Mouse (Mus musculus): Measurements from ENCODE around the gene Hddc3. TPM values are rescaled to one million over a fixed set of nuclear protein-coding genes. Genes with fewer than 3 reads are reported as not detected.
A peak's percentile ranks its signal among the peaks of the same experiment; 100 is the strongest.
"Not testable (repeated sequence)": the region's sequence is repeated elsewhere in the genome, so short reads cannot be mapped to it uniquely, and the experiment has no call there.

Gene Hddc3
- polyA plus RNA-seq, 1 experiment from 2014 or later, result 26.4 TPM

GRCm38 (mm10) chr7:80387033-80387632, 44.2 kb downstream of the Hddc3 start:
- peak; percentile 35 for ATAC-seq
- H3K36me3 ChIP-seq, result peaks cover 25% of the 10 kb centered on the region
- peaks cover 25% of the 10 kb centered on the region for H3K4me1 ChIP-seq (replicated peaks)
- 24% methylated on average over 17 of the region's 17 CpGs for WGBS
- peak overlapping the region; percentile 44 for H3K4me2 ChIP-seq (replicated peaks)
- H3K27me3 ChIP-seq, result peaks cover 13% of the 10 kb centered on the region
- peak overlapping the region; percentile 51; the same call in 1 of the 2 replicates for H3K9ac ChIP-seq (replicated peaks)
- H3K27ac ChIP-seq, result no peak overlapping the region; the same call in 1 of the 2 replicates
- H3K9me3 ChIP-seq, result no peaks in the 10 kb centered on the region
- H3K4me3 ChIP-seq (replicated peaks), result peak overlapping the region; percentile 18; the same call in 1 of the 2 replicates

- WGBS, result 6% methylated on average over 33 of the region's 33 CpGs
- Histone ChIP-seq H3K9me3 (no peaks in the 10 kb centered on the region), H3K4me3 (replicated peaks) (peak within 1 kb of the TSS; percentile 18), H3K27me3 (peaks cover 9% of the 10 kb centered on the region), H3K4me2 (replicated peaks) (peak within 1 kb of the TSS; percentile 44), H3K36me3 (peaks cover 32% of the 10 kb centered on the region), H3K9ac (replicated peaks) (peak within 1 kb of the TSS; percentile 51), H3K4me1 (replicated peaks) (peaks cover 25% of the 10 kb centered on the region), H3K27ac (no peak within 1 kb of the TSS; the same call in 1 of the 2 replicates)
- ATAC-seq, result peak; percentile 35
Observed at GRCm38 (mm10) chr7:80387633-80388543, 45.0 kb downstream of the Hddc3 start, which contains the start of gene Fes. TSS of gene Fes (minus strand) at chr7:80387946.

GRCm38 (mm10) chr7:80392119-80392518, 49.2 kb downstream of the Hddc3 start:
- H3K9me3 ChIP-seq, result no peaks in the 10 kb centered on the region
- H3K27me3 ChIP-seq, result peaks cover under 1% of the 10 kb centered on the region; the same call in 1 of the 2 replicates
- no peak overlapping the region for H3K4me2 ChIP-seq (replicated peaks)
- WGBS, result 93% methylated on average over 15 of the region's 15 CpGs
- no peak for ATAC-seq
- peaks cover 17% of the 10 kb centered on the region for H3K4me1 ChIP-seq (replicated peaks)
- H3K36me3 ChIP-seq, result peaks cover 67% of the 10 kb centered on the region
- H3K9ac ChIP-seq (replicated peaks), result no peak overlapping the region
- H3K27ac ChIP-seq, result no peak overlapping the region
- H3K4me3 ChIP-seq (replicated peaks), result no peak overlapping the region

- no peak overlapping the region for H3K4me3 ChIP-seq (replicated peaks)
- no peak for ATAC-seq
- peaks cover 75% of the 10 kb centered on the region for H3K36me3 ChIP-seq
- 0 out of 2 replicates have a peak, but pooled peaks cover 7% of the 10 kb centered on the region for H3K4me1 ChIP-seq (replicated peaks)
- H3K9ac ChIP-seq (replicated peaks), result no peak overlapping the region
- H3K27me3 ChIP-seq, result no peaks in the 10 kb centered on the region
- no peak overlapping the region for H3K27ac ChIP-seq
- no peaks in the 10 kb centered on the region for H3K9me3 ChIP-seq
- H3K4me2 ChIP-seq (replicated peaks), result no peak overlapping the region
- 90% methylated on average over 4 of the region's 4 CpGs for WGBS
Observed at GRCm38 (mm10) chr7:80394600-80394999, 51.7 kb downstream of the Hddc3 start.

- H3K4me3 ChIP-seq (replicated peaks); H3K27me3 ChIP-seq; H3K4me2 ChIP-seq (replicated peaks); H3K27ac ChIP-seq; ATAC-seq; H3K9me3 ChIP-seq; H3K9ac ChIP-seq (replicated peaks): not testable (repeated sequence)
- peaks cover 57% of the 10 kb centered on the region for H3K36me3 ChIP-seq
- 92% methylated on average over 4 of the region's 4 CpGs for WGBS
- H3K4me1 ChIP-seq (replicated peaks), result peaks cover 26% of the 10 kb centered on the region
Observed at GRCm38 (mm10) chr7:80396427-80396826, 53.5 kb downstream of the Hddc3 start.

- WGBS, result 80% methylated on average over 9 of the region's 9 CpGs
- H3K4me2 ChIP-seq (replicated peaks), result no peak overlapping the region
- no peak overlapping the region for H3K27ac ChIP-seq
- H3K4me3 ChIP-seq (replicated peaks), result no peak overlapping the region
- peaks cover 30% of the 10 kb centered on the region for H3K4me1 ChIP-seq (replicated peaks)
- H3K9me3 ChIP-seq, result no peaks in the 10 kb centered on the region
- H3K9ac ChIP-seq (replicated peaks), result no peak overlapping the region
- peaks cover 41% of the 10 kb centered on the region for H3K36me3 ChIP-seq
- H3K27me3 ChIP-seq, result no peaks in the 10 kb centered on the region
- ATAC-seq, result no peak
Observed at GRCm38 (mm10) chr7:80397986-80398385, 55.1 kb downstream of the Hddc3 start.

- no peak for ATAC-seq
- peaks cover 36% of the 10 kb centered on the region for H3K4me1 ChIP-seq (replicated peaks)
- no peak overlapping the region for H3K4me2 ChIP-seq (replicated peaks)
- peak overlapping the region; percentile 28; the same call in 1 of the 2 replicates for H3K9ac ChIP-seq (replicated peaks)
- no peaks in the 10 kb centered on the region for H3K9me3 ChIP-seq
- H3K36me3 ChIP-seq, result peaks cover 33% of the 10 kb centered on the region
- no peak overlapping the region for H3K4me3 ChIP-seq (replicated peaks)
- peaks cover 7% of the 10 kb centered on the region for H3K27me3 ChIP-seq
- H3K27ac ChIP-seq, result no peak overlapping the region
- 82% methylated on average over 9 of the region's 9 CpGs for WGBS
Observed at GRCm38 (mm10) chr7:80398654-80399444, 55.9 kb downstream of the Hddc3 start.

- Histone ChIP-seq H3K4me2 (replicated peaks) (no peak overlapping the region; the same call in 1 of the 2 replicates), H3K4me3 (replicated peaks) (no peak overlapping the region), H3K27me3 (peaks cover 18% of the 10 kb centered on the region), H3K4me1 (replicated peaks) (peaks cover 36% of the 10 kb centered on the region), H3K36me3 (peaks cover 26% of the 10 kb centered on the region), H3K27ac (no peak overlapping the region), H3K9me3 (no peaks in the 10 kb centered on the region), H3K9ac (replicated peaks) (no peak overlapping the region)
- 61% methylated on average over 5 of the region's 5 CpGs for WGBS
- ATAC-seq, result no peak
Observed at GRCm38 (mm10) chr7:80400099-80400498, 57.2 kb downstream of the Hddc3 start.

Other genes with a start within 250 kb of the Hddc3 start
- gene Idh2, start 227.7 kb upstream of the Hddc3 start, polyA plus RNA-seq (2015; fragmentation: Nextera tagmentation; extraction: Ambion mirVana), result 291 and 296 TPM in 2 replicates
- 22.8 and 24.0 TPM in 2 replicates for gene Sema4b, start 156.3 kb upstream of the Hddc3 start, polyA plus RNA-seq (2015; fragmentation: Nextera tagmentation; extraction: Ambion mirVana)
- 30.1 and 38.1 TPM in 2 replicates for gene Cib1, start 110.3 kb upstream of the Hddc3 start, polyA plus RNA-seq (2015; fragmentation: Nextera tagmentation; extraction: Ambion mirVana)
- 4.2 and 4.3 TPM in 2 replicates for gene Gdpgp1, start 110.2 kb upstream of the Hddc3 start, polyA plus RNA-seq (2015; fragmentation: Nextera tagmentation; extraction: Ambion mirVana)
- 1.9 and 2.0 TPM in 2 replicates for gene Ttll13, start 96.7 kb upstream of the Hddc3 start, polyA plus RNA-seq (2015; fragmentation: Nextera tagmentation; extraction: Ambion mirVana)
- 63.8 and 64.3 TPM in 2 replicates for gene Ngrn, start 81.9 kb upstream of the Hddc3 start, polyA plus RNA-seq (2015; fragmentation: Nextera tagmentation; extraction: Ambion mirVana)
- 25.1 and 25.2 TPM in 2 replicates for gene Vps33b, start 73.5 kb upstream of the Hddc3 start, polyA plus RNA-seq (2015; fragmentation: Nextera tagmentation; extraction: Ambion mirVana)
- 75.2 and 78.9 TPM in 2 replicates for gene Prc1, start 48.7 kb upstream of the Hddc3 start, polyA plus RNA-seq (2015; fragmentation: Nextera tagmentation; extraction: Ambion mirVana)
- gene Rccd1, start 18.6 kb upstream of the Hddc3 start, polyA plus RNA-seq (2015; fragmentation: Nextera tagmentation; extraction: Ambion mirVana), result 13.6 and 16.5 TPM in 2 replicates
- 52.5 and 58.6 TPM in 2 replicates for gene Unc45a, start 2.1 kb upstream of the Hddc3 start, polyA plus RNA-seq (2015; fragmentation: Nextera tagmentation; extraction: Ambion mirVana)
- 19.4 and 21.3 TPM in 2 replicates for gene Man2a2, start 28.3 kb downstream of the Hddc3 start, polyA plus RNA-seq (2015; fragmentation: Nextera tagmentation; extraction: Ambion mirVana)
- 3.0 and 5.0 TPM in 2 replicates for gene Fes, start 44.8 kb downstream of the Hddc3 start, polyA plus RNA-seq (2015; fragmentation: Nextera tagmentation; extraction: Ambion mirVana)
- gene Furin, start 62.3 kb downstream of the Hddc3 start, polyA plus RNA-seq (2015; fragmentation: Nextera tagmentation; extraction: Ambion mirVana), result 3.2 and 3.6 TPM in 2 replicates
- 16.6 and 18.2 TPM in 2 replicates for gene Blm, start 192.0 kb downstream of the Hddc3 start, polyA plus RNA-seq (2015; fragmentation: Nextera tagmentation; extraction: Ambion mirVana)